Mouse (Mus musculus): ENCODE data around the gene Pde12. TPM values are rescaled to one million over a fixed set of nuclear protein-coding genes. Genes with fewer than 3 reads are reported as not detected.
"Not testable (repeated sequence)": the region's sequence is repeated elsewhere in the genome, so short reads cannot be mapped to it uniquely, and the experiment has no call there.

Gene Pde12
- polyA plus RNA-seq, 1 experiment from 2014 or later = 12.4 TPM

DNA sequence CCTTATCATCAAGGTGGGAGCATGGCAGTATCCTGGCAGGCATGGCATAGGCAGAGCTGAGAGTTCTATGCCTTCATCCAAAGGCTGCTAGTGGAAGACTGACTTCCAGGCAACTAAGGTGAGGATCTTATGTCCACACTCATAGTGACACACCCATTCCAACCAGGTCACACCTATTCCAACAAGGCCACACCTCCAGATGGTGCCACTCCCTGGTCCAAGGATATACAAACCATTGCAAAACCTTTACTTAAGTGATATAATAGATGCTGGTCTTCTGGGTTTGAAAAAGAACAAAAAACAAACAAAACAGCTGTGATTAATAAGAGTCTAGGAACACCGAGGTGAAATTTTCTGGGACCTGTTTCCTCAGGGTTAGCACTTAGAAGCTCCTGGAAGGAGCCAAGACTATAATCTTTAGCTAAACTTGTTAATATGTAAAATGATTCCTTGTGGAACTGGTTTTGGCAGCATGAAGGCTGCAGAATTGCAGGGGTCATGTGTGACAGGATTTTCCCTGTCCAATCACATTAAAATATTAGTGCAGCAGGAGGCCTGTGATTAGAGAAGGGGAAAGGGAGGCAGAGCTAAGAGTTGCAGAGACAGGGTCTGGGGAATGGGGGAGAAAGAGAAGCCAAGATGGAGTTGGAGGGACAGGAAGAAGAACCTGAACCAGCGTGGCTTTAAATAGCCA is 4.9 kb upstream of the Pde12 start:
- H3K4me3 ChIP-seq (ENCODE audit: low read depth, low read length) = not testable (repeated sequence)

DNA sequence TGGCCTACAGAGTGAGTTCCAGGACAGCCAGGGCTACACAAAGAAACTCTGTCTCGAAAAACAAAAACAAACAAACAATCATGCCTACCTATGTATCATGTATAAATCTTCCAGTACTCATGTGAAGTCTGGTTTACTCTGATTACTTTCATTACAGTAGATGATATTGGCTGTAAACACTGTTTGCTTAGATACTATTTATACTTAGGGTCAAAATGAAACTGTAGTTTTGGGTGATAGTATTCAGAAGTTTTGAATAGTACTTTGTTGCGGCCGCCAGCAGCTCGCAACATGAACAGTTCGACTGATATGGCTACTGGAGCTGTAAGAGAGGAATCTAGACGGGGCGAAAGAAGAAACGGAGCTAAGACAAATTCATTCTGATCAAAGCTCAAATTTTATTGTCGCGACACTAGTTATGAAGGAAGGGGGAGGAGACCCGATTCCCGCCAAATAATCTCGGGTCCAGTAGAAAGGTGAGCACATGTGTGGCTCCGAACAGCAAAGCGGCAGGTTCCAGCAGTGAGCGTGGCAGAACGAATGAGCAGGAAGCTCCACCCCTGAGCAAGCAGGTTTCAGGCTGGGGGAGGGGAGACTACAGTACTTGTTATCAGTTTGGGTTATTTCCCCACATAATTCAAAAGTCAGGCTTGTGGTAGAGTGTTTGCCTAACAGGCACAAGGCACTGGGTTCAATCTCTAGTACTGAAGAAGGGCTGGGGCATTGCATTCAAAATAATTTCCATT is 2.4 kb upstream of the Pde12 start:
- H3K36me3 ChIP-seq (replicated peaks; ENCODE audit: control insufficient read depth, insufficient read depth, low read depth, low read length); DNase-seq (ENCODE audit: low spot score); H3K9me3 ChIP-seq (replicated peaks; ENCODE audit: control insufficient read depth, low read length); H3K27me3 ChIP-seq (ENCODE audit: control insufficient read depth, insufficient read depth, low read length); H3K27ac ChIP-seq (replicated peaks; ENCODE audit: low read depth, low read length); H3K4me2 ChIP-seq (ENCODE audit: low read depth, low read length); H3K4me1 ChIP-seq (ENCODE audit: control insufficient read depth, insufficient read depth, low read length); H3K4me3 ChIP-seq (ENCODE audit: low read depth, low read length); H3K9ac ChIP-seq (replicated peaks; ENCODE audit: low read length); ATAC-seq (replicated peaks; ENCODE audit: insufficient number of reproducible peaks, low FRiP score, low TSS enrichment, low read depth): not testable (repeated sequence)
- WGBS = 69% methylated on average over 17 of the region's 17 CpGs

More for the DNA sequence above, 4.9 kb upstream of the Pde12 start:
- H3K9ac ChIP-seq (replicated peaks; ENCODE audit: low read length); H3K27me3 ChIP-seq (ENCODE audit: control insufficient read depth, insufficient read depth, low read length); H3K27ac ChIP-seq (replicated peaks; ENCODE audit: low read depth, low read length); H3K4me1 ChIP-seq (ENCODE audit: control insufficient read depth, insufficient read depth, low read length); ATAC-seq (replicated peaks; ENCODE audit: insufficient number of reproducible peaks, low FRiP score, low TSS enrichment, low read depth); DNase-seq (ENCODE audit: low spot score); H3K4me2 ChIP-seq (ENCODE audit: low read depth, low read length); H3K36me3 ChIP-seq (replicated peaks; ENCODE audit: control insufficient read depth, insufficient read depth, low read depth, low read length); H3K9me3 ChIP-seq (replicated peaks; ENCODE audit: control insufficient read depth, low read length): not testable (repeated sequence)
- WGBS = 85% methylated on average over 2 of the region's 2 CpGs

DNA sequence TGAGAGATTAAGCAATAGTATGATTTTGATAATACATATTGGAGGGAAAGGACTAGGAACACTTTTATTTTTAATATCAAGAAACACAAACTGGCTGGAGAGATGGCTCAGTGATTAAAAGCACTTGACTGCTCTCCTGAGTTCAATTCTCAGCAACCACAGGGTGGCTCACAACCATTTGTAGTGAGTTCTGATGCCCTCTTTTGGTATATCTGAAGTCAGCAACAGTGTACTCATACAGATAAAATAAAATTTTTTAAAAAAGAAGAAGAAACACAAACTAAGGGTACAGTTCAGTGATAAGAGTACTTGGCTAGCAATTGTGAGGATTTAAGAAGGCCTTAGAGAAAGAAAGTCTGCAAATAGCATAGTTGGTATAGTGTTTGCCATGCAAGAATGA is 1.3 kb upstream of the Pde12 start:
- Histone ChIP-seq H3K36me3 (replicated peaks; ENCODE audit: control insufficient read depth, insufficient read depth, low read depth, low read length) (no peaks in the 10 kb centered on the region), H3K4me3 (ENCODE audit: low read depth, low read length) (no peak overlapping the region; the same call in 1 of the 2 replicates), H3K9me3 (replicated peaks; ENCODE audit: control insufficient read depth, low read length) (no peaks in the 10 kb centered on the region), H3K27ac (replicated peaks; ENCODE audit: low read depth, low read length) (no peak overlapping the region), H3K4me2 (ENCODE audit: low read depth, low read length) (no peak overlapping the region), H3K9ac (replicated peaks; ENCODE audit: low read length) (no peak overlapping the region), H3K4me1 (ENCODE audit: control insufficient read depth, insufficient read depth, low read length) (no peaks in the 10 kb centered on the region), H3K27me3 (ENCODE audit: control insufficient read depth, insufficient read depth, low read length) (no peaks in the 10 kb centered on the region)
- DNase-seq (ENCODE audit: low spot score) (no peak), ATAC-seq (replicated peaks; ENCODE audit: insufficient number of reproducible peaks, low FRiP score, low TSS enrichment, low read depth) (no peak)

DNA sequence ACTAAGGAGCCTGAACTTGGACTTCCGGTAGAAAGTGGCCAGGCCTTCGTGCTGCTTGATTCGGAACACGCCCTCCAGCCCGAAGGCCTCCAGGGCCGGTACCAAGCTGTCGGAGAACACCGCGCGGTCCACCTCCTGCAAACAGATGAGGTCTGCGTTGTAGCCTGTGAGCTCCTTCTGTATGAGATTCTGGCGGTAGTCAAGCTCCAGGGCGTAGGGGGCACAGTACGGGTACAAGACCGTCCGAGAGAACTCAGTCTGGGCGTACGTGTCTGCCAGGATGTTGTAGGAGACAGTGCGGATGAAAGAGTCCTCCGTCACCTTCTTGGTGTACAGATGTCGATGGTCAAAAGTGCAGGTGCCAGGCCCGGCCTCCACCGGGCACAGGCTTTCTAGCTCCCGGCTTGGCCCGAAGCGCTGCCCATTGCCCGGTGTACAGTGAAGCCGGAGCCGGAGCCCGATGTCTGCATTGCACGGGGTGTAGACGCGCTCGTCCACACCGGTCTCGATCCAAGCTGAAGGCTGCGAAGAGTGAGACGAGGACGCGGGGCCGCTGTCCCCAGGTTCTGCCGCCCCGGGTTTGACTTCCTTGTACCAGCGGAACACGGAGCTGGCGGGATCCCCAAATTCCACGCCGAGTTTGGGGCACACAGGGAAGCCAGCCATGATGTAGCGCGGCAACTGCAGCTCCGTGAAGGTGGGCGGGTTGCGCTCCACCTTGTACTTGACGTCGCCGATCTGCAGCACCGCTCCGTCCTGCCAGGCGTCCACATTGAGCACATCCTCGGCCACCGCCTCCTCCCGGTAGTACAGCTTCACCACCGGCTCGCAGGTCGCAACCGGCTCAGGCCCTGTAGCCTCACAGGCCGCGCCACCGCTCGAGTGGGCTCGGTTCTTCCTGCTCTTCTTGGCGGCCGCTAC is 1.1 kb downstream of the Pde12 start:
- no peaks in the 10 kb centered on the region for H3K9me3 ChIP-seq (replicated peaks; ENCODE audit: control insufficient read depth, low read length)
- H3K36me3 ChIP-seq (replicated peaks; ENCODE audit: control insufficient read depth, insufficient read depth, low read depth, low read length) = peaks cover 3% of the 10 kb centered on the region; the same call in 1 of the 2 replicates
- peak overlapping the region; percentile 81 for H3K9ac ChIP-seq (replicated peaks; ENCODE audit: low read length)
- peak overlapping the region; percentile 80 for H3K27ac ChIP-seq (replicated peaks; ENCODE audit: low read depth, low read length)
- ATAC-seq (replicated peaks; ENCODE audit: insufficient number of reproducible peaks, low FRiP score, low TSS enrichment, low read depth) (peak; percentile 67), DNase-seq (ENCODE audit: low spot score) (peak; percentile 34)
- no peaks in the 10 kb centered on the region for H3K4me1 ChIP-seq (ENCODE audit: control insufficient read depth, insufficient read depth, low read length)
- 1% methylated on average over 73 of the region's 73 CpGs for whole genome bisulfite sequencing
- H3K27me3 ChIP-seq (ENCODE audit: control insufficient read depth, insufficient read depth, low read length) = no peaks in the 10 kb centered on the region
- peak overlapping the region; percentile 85 for H3K4me3 ChIP-seq (ENCODE audit: low read depth, low read length)
- peak overlapping the region; percentile 94 for H3K4me2 ChIP-seq (ENCODE audit: low read depth, low read length)

DNA sequence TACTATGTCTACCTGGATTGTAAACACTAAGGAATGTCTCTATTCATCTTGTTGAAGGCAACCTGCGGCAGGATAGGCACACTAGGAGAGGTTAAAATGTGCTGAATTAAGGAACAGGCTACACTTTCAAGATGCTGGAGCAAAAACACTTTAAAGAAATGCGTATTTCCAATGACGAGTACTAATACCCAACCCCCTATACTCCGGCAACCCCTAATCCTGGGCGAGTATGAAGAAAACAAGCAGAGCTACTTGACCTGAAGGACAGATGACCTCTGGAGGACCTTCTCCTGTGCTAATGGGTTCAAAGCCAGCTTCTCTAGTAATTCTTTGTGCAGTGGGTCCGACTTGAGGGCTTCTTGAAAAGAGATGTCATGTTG is 1.7 kb downstream of the Pde12 start:
- H3K9ac ChIP-seq (replicated peaks; ENCODE audit: low read length) = peak overlapping the region; percentile 81
- no peaks in the 10 kb centered on the region for H3K4me1 ChIP-seq (ENCODE audit: control insufficient read depth, insufficient read depth, low read length)
- no peaks in the 10 kb centered on the region for H3K9me3 ChIP-seq (replicated peaks; ENCODE audit: control insufficient read depth, low read length)
- 23% methylated on average over 6 of the region's 6 CpGs for WGBS
- H3K4me2 ChIP-seq (ENCODE audit: low read depth, low read length) = peak overlapping the region; percentile 94
- peak overlapping the region; percentile 85 for H3K4me3 ChIP-seq (ENCODE audit: low read depth, low read length)
- DNase-seq (ENCODE audit: low spot score) = no peak
- H3K36me3 ChIP-seq (replicated peaks; ENCODE audit: control insufficient read depth, insufficient read depth, low read depth, low read length) = peaks cover 3% of the 10 kb centered on the region; the same call in 1 of the 2 replicates
- no peaks in the 10 kb centered on the region for H3K27me3 ChIP-seq (ENCODE audit: control insufficient read depth, insufficient read depth, low read length)
- ATAC-seq (replicated peaks; ENCODE audit: insufficient number of reproducible peaks, low FRiP score, low TSS enrichment, low read depth) = no peak
- H3K27ac ChIP-seq (replicated peaks; ENCODE audit: low read depth, low read length) = no peak overlapping the region

DNA sequence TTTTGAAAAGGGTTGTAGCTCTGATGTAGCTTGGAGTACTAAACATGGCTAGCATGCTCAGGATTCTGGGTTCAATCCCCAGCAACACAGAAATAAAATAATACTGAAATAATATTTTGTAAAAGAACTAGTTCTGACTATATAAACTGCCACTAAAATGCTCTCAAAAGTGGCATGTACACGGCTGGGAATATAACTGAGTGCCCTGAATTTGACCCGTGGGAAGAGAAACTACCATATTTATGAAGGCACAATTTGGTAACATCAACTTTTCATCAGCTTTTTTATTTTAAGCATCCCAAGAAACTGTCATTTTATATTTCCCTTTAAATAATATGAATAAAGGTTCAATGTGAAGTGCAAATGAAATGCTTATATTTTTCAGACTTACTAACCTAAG is 5.8 kb downstream of the Pde12 start:
- ATAC-seq (replicated peaks; ENCODE audit: insufficient number of reproducible peaks, low FRiP score, low TSS enrichment, low read depth) = no peak
- Histone ChIP-seq H3K9me3 (replicated peaks; ENCODE audit: control insufficient read depth, low read length) (no peaks in the 10 kb centered on the region), H3K4me3 (ENCODE audit: low read depth, low read length) (no peak overlapping the region), H3K4me2 (ENCODE audit: low read depth, low read length) (no peak overlapping the region), H3K27ac (replicated peaks; ENCODE audit: low read depth, low read length) (no peak overlapping the region), H3K4me1 (ENCODE audit: control insufficient read depth, insufficient read depth, low read length) (no peaks in the 10 kb centered on the region), H3K27me3 (ENCODE audit: control insufficient read depth, insufficient read depth, low read length) (no peaks in the 10 kb centered on the region), H3K36me3 (replicated peaks; ENCODE audit: control insufficient read depth, insufficient read depth, low read depth, low read length) (peaks cover 3% of the 10 kb centered on the region; the same call in 1 of the 2 replicates), H3K9ac (replicated peaks; ENCODE audit: low read length) (no peak overlapping the region)
- 90% methylated on average over 2 of the region's 2 CpGs for WGBS
- no peak for DNase-seq (ENCODE audit: low spot score)

DNA sequence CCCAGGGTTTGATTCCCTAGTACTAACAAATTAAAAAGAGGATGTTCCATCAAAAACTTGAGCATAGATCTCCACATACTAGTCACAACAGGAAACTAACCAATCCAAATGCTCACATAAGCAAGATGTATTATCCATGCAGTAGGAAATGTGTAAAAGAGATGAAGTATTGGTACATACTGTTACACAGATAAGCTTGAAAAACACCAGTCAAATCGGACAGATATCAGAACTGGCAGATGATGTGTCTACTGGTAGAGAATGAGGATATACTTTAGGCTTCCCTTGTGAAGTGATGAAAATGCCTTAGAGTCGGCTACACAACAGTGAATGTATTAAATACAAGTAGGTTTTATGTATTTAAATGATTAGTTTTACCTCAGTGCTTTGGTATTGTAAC is 7.2 kb downstream of the Pde12 start:
- Histone ChIP-seq H3K27ac (replicated peaks; ENCODE audit: low read depth, low read length) (no peak overlapping the region), H3K9me3 (replicated peaks; ENCODE audit: control insufficient read depth, low read length) (no peaks in the 10 kb centered on the region), H3K4me2 (ENCODE audit: low read depth, low read length) (no peak overlapping the region), H3K9ac (replicated peaks; ENCODE audit: low read length) (no peak overlapping the region), H3K4me1 (ENCODE audit: control insufficient read depth, insufficient read depth, low read length) (no peaks in the 10 kb centered on the region), H3K36me3 (replicated peaks; ENCODE audit: control insufficient read depth, insufficient read depth, low read depth, low read length) (peaks cover 3% of the 10 kb centered on the region; the same call in 1 of the 2 replicates), H3K4me3 (ENCODE audit: low read depth, low read length) (no peak overlapping the region), H3K27me3 (ENCODE audit: control insufficient read depth, insufficient read depth, low read length) (no peaks in the 10 kb centered on the region)
- ATAC-seq (replicated peaks; ENCODE audit: insufficient number of reproducible peaks, low FRiP score, low TSS enrichment, low read depth) (no peak), DNase-seq (ENCODE audit: low spot score) (no peak)
- WGBS = 89% methylated on average over 2 of the region's 2 CpGs
